Mouse (Mus musculus): Measurements from ENCODE around the gene Rtn2.

Rtn2 gene

GRCm38 (mm10) chr7:19316451-19317161, 34.2 kb downstream of the Rtn2 start:
- no peak for DNase-seq (ENCODE audit: low read depth, low spot score)

- no peak for DNase-seq (ENCODE audit: low read depth, low spot score)
Observed at GRCm38 (mm10) chr7:19318201-19318600, 35.8 kb downstream of the Rtn2 start.

GRCm38 (mm10) chr7:19318676-19319075, 36.3 kb downstream of the Rtn2 start:
- no peak for DNase-seq (ENCODE audit: low read depth, low spot score)

- DNase-seq (ENCODE audit: low read depth, low spot score), result no peak
Observed at GRCm38 (mm10) chr7:19319458-19319857, 37.0 kb downstream of the Rtn2 start.

GRCm38 (mm10) chr7:19319906-19320305, 37.5 kb downstream of the Rtn2 start:
- DNase-seq (ENCODE audit: low read depth, low spot score), result peak; percentile 97

GRCm38 (mm10) chr7:19320637-19321036, 38.2 kb downstream of the Rtn2 start:
- no peak for DNase-seq (ENCODE audit: low read depth, low spot score)

GRCm38 (mm10) chr7:19321464-19321863, 39.0 kb downstream of the Rtn2 start:
- no peak for DNase-seq (ENCODE audit: low read depth, low spot score)

- no peak for DNase-seq (ENCODE audit: low read depth, low spot score)
Observed at GRCm38 (mm10) chr7:19322489-19322888, 40.1 kb downstream of the Rtn2 start.

GRCm38 (mm10) chr7:19324221-19324620, 41.8 kb downstream of the Rtn2 start:
- no peak for DNase-seq (ENCODE audit: low read depth, low spot score)

- no peak for DNase-seq (ENCODE audit: low read depth, low spot score)
Observed at GRCm38 (mm10) chr7:19325262-19326199, 43.1 kb downstream of the Rtn2 start.

GRCm38 (mm10) chr7:19326359-19326758, 43.9 kb downstream of the Rtn2 start:
- peak; percentile 92 for DNase-seq (ENCODE audit: low read depth, low spot score)

GRCm38 (mm10) chr7:19327128-19327527, 44.7 kb downstream of the Rtn2 start:
- peak; percentile 84 for DNase-seq (ENCODE audit: low read depth, low spot score)

GRCm38 (mm10) chr7:19327782-19328181, 45.4 kb downstream of the Rtn2 start:
- DNase-seq (ENCODE audit: low read depth, low spot score), result no peak

- no peak for DNase-seq (ENCODE audit: low read depth, low spot score)
Observed at GRCm38 (mm10) chr7:19328425-19328824, 46.0 kb downstream of the Rtn2 start.

- no peak for DNase-seq (ENCODE audit: low read depth, low spot score)
Observed at GRCm38 (mm10) chr7:19331910-19332309, 49.5 kb downstream of the Rtn2 start.

- DNase-seq (ENCODE audit: low read depth, low spot score), result no peak
Observed at GRCm38 (mm10) chr7:19332709-19333352, 50.4 kb downstream of the Rtn2 start.

- DNase-seq (ENCODE audit: low read depth, low spot score), result no peak
Observed at GRCm38 (mm10) chr7:19335583-19335982, 53.2 kb downstream of the Rtn2 start.

GRCm38 (mm10) chr7:19337122-19337521, 54.7 kb downstream of the Rtn2 start:
- DNase-seq (ENCODE audit: low read depth, low spot score), result no peak

GRCm38 (mm10) chr7:19338060-19338459, 55.6 kb downstream of the Rtn2 start:
- DNase-seq (ENCODE audit: low read depth, low spot score), result no peak

GRCm38 (mm10) chr7:19338596-19338995, 56.2 kb downstream of the Rtn2 start:
- DNase-seq (ENCODE audit: low read depth, low spot score), result no peak

- no peak for DNase-seq (ENCODE audit: low read depth, low spot score)
Observed at GRCm38 (mm10) chr7:19341250-19341649, 58.8 kb downstream of the Rtn2 start.

GRCm38 (mm10) chr7:19341761-19342409, 59.5 kb downstream of the Rtn2 start:
- no peak for DNase-seq (ENCODE audit: low read depth, low spot score)

Data from forelimb bud, embryonic 11.5 days (tissue).